Mouse (Mus musculus) small intestine, adult 2 months (tissue): ENCODE results near the gene Stab2.

Experiments used
- CTCF ChIP-seq: fragments of 200-500 bp; IDR thresholded peaks from 2 replicates; pipeline ENCODE4 v1.5.1; 2012; ENCODE audit warnings: low read depth, mild to moderate bottlenecking, control low read depth, inconsistent platforms, low read length, moderate library complexity, mixed read lengths; ENCODE audit not compliant: insufficient replicate concordance, insufficient read length; ENCODE audit errors: extremely low read depth
- POLR2A ChIP-seq: fragments of 200-500 bp; IDR thresholded peaks from 2 replicates; pipeline ENCODE4 v1.6.1; 2012; ENCODE audit warnings: low read depth, mild to moderate bottlenecking, control low read depth, inconsistent platforms, low read length, moderate library complexity

- no peak for TF ChIP-seq CTCF
- TF ChIP-seq POLR2A, result no peak
Observed at GRCm38 (mm10) chr10:86853433-86853832, 154.4 kb downstream of the Stab2 start.
